Mouse (Mus musculus): ENCODE measurements around the gene Dnajc16.

GRCm38 (mm10) chr4:141736856-141737255 lies 53.9 kb downstream of the Dnajc16 start:
- TF ChIP-seq CTCF (IDR thresholded peaks at IDR 0.05) (no peak), POLR2A (IDR thresholded peaks at IDR 0.05; ENCODE audit: insufficient read depth, low read depth, low read length) (no peak), EP300 (IDR thresholded peaks at IDR 0.05; ENCODE audit: insufficient read depth, low read depth, low read length) (no peak)

Data from heart, adult 2 months (tissue).